Mouse (Mus musculus): ENCODE data around the gene Kcnn3. TPM values are rescaled to one million over a fixed set of nuclear protein-coding genes. Genes with fewer than 3 reads are reported as not detected.

Gene Kcnn3
- polyA plus RNA-seq (2017; shearing (Covaris generic)), result not detected

GRCm38 (mm10) chr3:89519894-89520293 is at the start of gene Kcnn3:
Gene Kcnn3, plus strand, starts transcription at chr3:89520164.

GRCm38 (mm10) chr3:89714359-89715206 is 194.6 kb downstream of the Kcnn3 start, which contains the start of gene Adar:
Gene Adar, plus strand, starts transcription at chr3:89715022.

Other genes starting within 250 kb of the Kcnn3 start
- 189 TPM for gene Slc50a1, start 249.6 kb upstream of the Kcnn3 start, polyA plus RNA-seq (2017; shearing (Covaris generic))
- not detected for gene Efna1, start 239.0 kb upstream of the Kcnn3 start, polyA plus RNA-seq (2017; shearing (Covaris generic))
- not detected for gene Efna3, start 197.2 kb upstream of the Kcnn3 start, polyA plus RNA-seq (2017; shearing (Covaris generic))
- 0.21 TPM for gene Efna4, start 182.1 kb upstream of the Kcnn3 start, polyA plus RNA-seq (2017; shearing (Covaris generic))
- gene Adam15, start 170.2 kb upstream of the Kcnn3 start, polyA plus RNA-seq (2017; shearing (Covaris generic)), result 11.3 TPM
- gene Dcst2, start 158.2 kb upstream of the Kcnn3 start, polyA plus RNA-seq (2017; shearing (Covaris generic)), result 0.20 TPM
- gene Dcst1, start 154.9 kb upstream of the Kcnn3 start, polyA plus RNA-seq (2017; shearing (Covaris generic)), result 0.25 TPM
- gene Zbtb7b, start 125.4 kb upstream of the Kcnn3 start, polyA plus RNA-seq (2017; shearing (Covaris generic)), result 14.2 TPM
- gene Lenep, start 117.4 kb upstream of the Kcnn3 start, polyA plus RNA-seq (2017; shearing (Covaris generic)), result 0.31 TPM
- gene Flad1, start 108.3 kb upstream of the Kcnn3 start, polyA plus RNA-seq (2017; shearing (Covaris generic)), result 25.3 TPM
- gene Cks1b, start 101.8 kb upstream of the Kcnn3 start, polyA plus RNA-seq (2017; shearing (Covaris generic)), result 10.2 TPM
- 79.2 TPM for gene Shc1, start 101.7 kb upstream of the Kcnn3 start, polyA plus RNA-seq (2017; shearing (Covaris generic))
- gene Pygo2, start 90.0 kb upstream of the Kcnn3 start, polyA plus RNA-seq (2017; shearing (Covaris generic)), result 47.2 TPM
- 82.6 TPM for gene Pbxip1, start 83.5 kb upstream of the Kcnn3 start, polyA plus RNA-seq (2017; shearing (Covaris generic))
- 9.9 TPM for gene Pmvk, start 65.6 kb upstream of the Kcnn3 start, polyA plus RNA-seq (2017; shearing (Covaris generic))
- gene Adar, start 194.9 kb downstream of the Kcnn3 start, polyA plus RNA-seq (2017; shearing (Covaris generic)), result 73.8 TPM
- 1.1 TPM for gene Chrnb2, start 244.5 kb downstream of the Kcnn3 start, polyA plus RNA-seq (2017; shearing (Covaris generic))

Measured in naive thymus-derived CD4-positive, alpha-beta T cell, adult 5 months (primary cell).